Mouse (Mus musculus) thymus, postnatal 10 days (tissue): ENCODE measurements around the gene Cox14.
"Not testable (repeated sequence)": the region's sequence is repeated elsewhere in the genome, so short reads cannot be mapped to it uniquely, and the experiment has no call there.

Source experiments
- DNase-seq, 2 experiments: peaks; one replicate each; pipeline ENCODE4 v3.0.0; 2021; ENCODE audit warnings: low spot score in 2 of 2

The Cox14 gene

GRCm38 (mm10) chr15:99725341-99726155, at the start of gene Cox14:
Cox14 (plus strand) TSS chr15:99725618.
- DNase-seq, result peak; percentile 88 to 92

GRCm38 (mm10) chr15:99677089-99677488, 48.3 kb upstream of the Cox14 start:
- DNase-seq, result no peak

- DNase-seq, result peak in 1 of 2 experiments; percentile 57
These were observed 47.2 kb upstream of the Cox14 start for GRCm38 (mm10) chr15:99678063-99678800.

GRCm38 (mm10) chr15:99679008-99679407, 46.4 kb upstream of the Cox14 start:
- DNase-seq, result no peak

GRCm38 (mm10) chr15:99682880-99683279, 42.5 kb upstream of the Cox14 start:
- DNase-seq, result no peak

GRCm38 (mm10) chr15:99684156-99684555, 41.3 kb upstream of the Cox14 start:
- DNase-seq, result no peak

- DNase-seq, result peak in 1 of 2 experiments; percentile 43
These were observed 36.7 kb upstream of the Cox14 start for GRCm38 (mm10) chr15:99688712-99689111.

GRCm38 (mm10) chr15:99690924-99691323, 34.5 kb upstream of the Cox14 start:
- DNase-seq, result no peak

- DNase-seq, result no peak
These were observed 33.4 kb upstream of the Cox14 start for GRCm38 (mm10) chr15:99691976-99692375.

GRCm38 (mm10) chr15:99697309-99697708, 28.1 kb upstream of the Cox14 start:
- no peak for DNase-seq

- DNase-seq, result no peak
These were observed 26.8 kb upstream of the Cox14 start for GRCm38 (mm10) chr15:99698533-99699085.

- no peak for DNase-seq
These were observed 25.7 kb upstream of the Cox14 start for GRCm38 (mm10) chr15:99699715-99700114.

GRCm38 (mm10) chr15:99700219-99701106, 25.0 kb upstream of the Cox14 start:
- DNase-seq, result no peak

- DNase-seq, result not testable (repeated sequence)
These were observed 23.8 kb upstream of the Cox14 start for GRCm38 (mm10) chr15:99701640-99701998.

GRCm38 (mm10) chr15:99701999-99702900, 23.2 kb upstream of the Cox14 start, which contains the start of gene Smarcd1:
Smarcd1 (plus strand) TSS chr15:99702129.
- DNase-seq, result peak; percentile 87 to 96

- DNase-seq, result no peak
These were observed 22.3 kb upstream of the Cox14 start for GRCm38 (mm10) chr15:99703104-99703503.

- no peak for DNase-seq
These were observed 21.8 kb upstream of the Cox14 start for GRCm38 (mm10) chr15:99703676-99704040.

- DNase-seq, result no peak
These were observed 21.3 kb upstream of the Cox14 start for GRCm38 (mm10) chr15:99704041-99704681.

- DNase-seq, result no peak
These were observed 20.5 kb upstream of the Cox14 start for GRCm38 (mm10) chr15:99704881-99705280.

- peak in 1 of 2 experiments; percentile 43 for DNase-seq
These were observed 19.9 kb upstream of the Cox14 start, which contains the start of gene Gm17349 for GRCm38 (mm10) chr15:99705440-99706048. Gm17349 (minus strand) TSS chr15:99705490.
